Mouse (Mus musculus): ENCODE measurements at regions not wholly inside any gene's neighbourhood (a gene's known extent, or its start where the extent isn't known, plus 50 kb on each side); places are given as distances from the start of the nearest gene placed in this dataset.

DNA sequence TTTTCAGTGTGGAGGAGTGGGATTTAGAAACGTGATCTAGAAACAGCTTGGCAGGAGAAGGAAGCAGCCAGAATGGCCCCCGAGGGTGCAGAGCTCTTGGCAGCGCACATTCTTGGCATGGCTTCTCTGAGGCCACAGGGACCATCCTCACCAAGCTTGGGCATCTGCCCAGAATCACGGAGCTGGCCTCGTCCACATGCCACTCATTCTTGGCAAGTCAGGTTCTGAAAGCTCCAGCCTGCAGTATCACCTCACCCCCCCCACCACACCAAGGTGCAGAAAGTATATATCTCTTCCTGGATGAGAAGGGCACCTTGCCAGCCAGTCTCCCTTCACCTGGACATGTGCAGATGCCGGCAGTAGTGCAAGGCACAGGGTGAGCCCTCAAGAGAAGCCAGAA, 356.2 kb downstream of the Prdm2 start:
- DNase-seq = peak; percentile 52

DNA sequence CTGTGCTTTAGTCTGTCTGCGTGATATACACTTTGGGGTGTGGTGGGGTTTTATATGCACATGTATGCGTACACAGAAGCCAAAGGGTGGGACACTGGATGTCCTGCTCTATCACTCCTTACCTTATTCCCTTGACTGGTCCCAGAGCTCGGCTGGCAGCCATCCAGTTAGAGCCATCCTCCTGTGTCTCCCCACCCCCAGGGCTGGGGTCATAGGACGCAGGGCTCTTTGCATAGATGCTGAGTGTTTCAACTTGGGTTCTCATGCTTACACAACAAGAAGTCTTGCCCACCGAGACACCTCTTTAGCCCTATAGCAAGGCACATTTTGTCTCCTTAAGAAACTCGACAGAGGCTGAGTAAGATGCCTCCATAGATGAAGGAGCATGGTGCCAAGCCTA, 357.2 kb downstream of the Prdm2 start:
- DNase-seq = no peak

DNA sequence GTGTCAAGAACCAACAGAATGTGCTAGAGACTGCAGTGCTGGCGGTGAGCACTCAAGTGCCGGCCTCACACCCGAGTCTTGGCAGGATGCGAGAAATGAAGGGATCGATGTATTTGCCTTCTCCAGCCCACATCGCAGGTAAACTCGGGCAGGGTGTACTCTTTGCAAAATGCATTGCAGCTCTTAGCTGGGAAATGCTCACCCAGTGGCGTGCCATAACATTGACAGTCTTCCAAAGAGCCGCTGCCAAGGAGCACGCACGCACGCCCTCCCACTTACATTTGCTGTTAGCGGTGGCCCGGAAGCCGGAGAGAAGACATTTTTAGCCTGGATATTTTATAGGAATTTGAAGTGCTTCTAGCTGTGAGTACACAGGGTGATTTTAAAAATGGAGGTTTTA, 358.9 kb downstream of the Prdm2 start:
- no peak for DNase-seq

DNA sequence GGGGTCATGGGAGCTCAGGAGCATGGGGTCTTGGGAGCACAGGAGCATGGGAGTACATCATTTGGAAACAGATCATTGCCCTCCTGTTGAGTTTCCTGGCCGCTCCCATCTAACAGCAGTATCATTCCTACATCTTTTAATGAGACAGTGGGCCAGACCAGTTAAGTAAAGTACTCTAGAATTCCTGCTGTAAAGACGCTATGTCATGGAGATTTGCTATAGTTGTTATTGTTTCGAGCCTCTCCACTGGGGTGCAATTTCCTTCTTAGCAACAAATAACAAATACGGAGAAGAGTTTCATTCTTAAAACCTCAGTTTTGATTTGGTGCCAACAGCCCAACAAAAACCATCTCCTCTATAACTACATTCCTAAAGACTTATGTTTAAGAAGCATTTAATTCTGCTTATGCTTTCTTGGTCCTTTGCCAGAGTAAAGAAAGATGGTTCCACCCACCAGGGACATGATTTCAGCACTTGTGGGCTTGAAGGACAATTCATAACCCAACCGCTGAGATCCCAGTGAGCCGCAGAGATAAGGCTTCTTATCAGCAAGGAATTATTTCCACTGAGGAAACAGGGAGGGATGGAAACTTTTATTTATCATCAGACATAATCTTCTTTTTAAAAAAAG, 367.6 kb downstream of the Prdm2 start:
- no peak for DNase-seq

DNA sequence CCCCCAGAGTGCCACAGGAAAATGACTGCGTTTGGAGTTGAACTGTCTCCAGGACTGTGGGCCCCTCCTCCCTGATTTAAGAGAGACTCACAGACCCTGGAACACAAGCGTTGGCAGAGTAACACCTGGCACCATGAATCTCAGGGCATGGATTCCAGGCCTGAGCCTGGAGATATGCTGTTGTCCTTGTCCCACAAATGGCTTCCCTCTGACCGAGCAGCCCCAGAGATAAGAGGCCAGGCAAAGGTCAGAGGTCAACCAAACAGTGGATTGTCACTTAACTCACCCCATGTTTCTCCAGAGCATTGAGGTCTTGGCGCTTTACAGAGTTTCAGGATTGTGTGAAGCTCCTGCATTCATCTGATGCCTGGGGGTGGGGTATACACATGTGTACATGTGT, 373.3 kb downstream of the Prdm2 start:
- no peak for DNase-seq

DNA sequence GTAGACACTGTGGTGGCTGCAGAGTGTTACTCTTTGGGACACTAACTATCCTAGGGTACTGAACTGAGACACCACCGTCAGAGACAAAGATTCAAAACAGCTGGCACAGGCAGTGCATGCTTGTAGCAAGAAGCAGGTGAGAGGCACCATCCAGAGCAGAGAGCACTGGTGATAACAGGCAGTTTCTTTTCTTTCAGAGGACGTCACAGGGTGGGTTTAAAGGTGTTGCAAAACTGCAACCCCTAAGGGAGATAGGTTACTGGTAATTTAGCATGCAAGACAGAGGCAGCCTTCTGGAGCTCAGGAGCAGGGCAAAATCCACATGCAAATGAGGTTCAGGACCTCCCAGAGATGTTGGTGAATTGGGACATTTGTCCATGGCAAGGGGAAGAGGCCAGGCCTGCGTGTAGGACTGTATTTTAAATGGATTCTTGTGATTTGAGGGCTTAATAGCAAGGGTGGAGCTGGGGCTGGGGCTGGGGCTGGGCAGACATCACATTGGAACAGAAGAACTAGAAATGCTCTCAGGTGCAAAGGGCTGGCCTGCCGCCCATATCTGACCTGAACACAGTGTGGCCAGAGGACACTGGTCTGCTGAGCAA, 374.3 kb downstream of the Prdm2 start:
- no peak for DNase-seq

DNA sequence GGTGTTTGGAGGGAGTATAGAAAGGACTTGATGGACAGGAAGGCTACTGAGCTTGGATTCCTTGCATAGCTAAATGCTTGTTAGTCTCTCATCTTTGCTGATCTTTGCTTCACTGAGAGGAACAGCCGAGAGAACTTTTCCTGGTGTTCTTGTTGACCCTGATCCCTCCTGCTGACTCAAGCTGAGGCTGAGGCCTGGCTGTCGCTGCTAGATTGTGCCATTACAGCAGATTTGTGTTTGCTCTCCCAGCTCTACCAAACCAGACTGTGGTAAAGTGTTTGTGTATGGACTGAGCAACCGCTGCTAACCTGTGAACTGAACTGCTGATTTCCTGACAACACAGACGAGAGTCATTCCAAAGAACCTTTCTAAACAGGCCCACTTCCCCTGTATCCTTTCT, 375.2 kb downstream of the Prdm2 start:
- no peak for DNase-seq

DNA sequence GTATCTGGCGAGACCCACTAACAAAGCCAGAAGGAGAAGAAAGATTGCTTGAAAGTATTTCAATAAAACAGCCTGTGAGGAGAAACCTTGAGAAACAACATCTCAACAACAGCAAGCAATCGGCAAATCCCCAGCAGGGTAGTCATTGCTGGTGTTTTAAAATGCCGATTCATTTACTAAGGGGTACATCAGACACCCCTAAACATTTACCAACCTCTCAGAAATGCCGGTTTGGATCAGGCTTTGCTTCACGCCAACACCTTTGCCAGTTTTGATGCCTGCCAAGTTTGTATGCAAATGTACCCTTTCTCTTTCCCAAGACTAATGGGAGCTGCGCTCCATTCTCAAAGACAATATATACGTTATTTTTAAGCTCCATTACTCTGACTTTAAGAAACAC, 383.1 kb downstream of the Prdm2 start:
- no peak for DNase-seq

DNA sequence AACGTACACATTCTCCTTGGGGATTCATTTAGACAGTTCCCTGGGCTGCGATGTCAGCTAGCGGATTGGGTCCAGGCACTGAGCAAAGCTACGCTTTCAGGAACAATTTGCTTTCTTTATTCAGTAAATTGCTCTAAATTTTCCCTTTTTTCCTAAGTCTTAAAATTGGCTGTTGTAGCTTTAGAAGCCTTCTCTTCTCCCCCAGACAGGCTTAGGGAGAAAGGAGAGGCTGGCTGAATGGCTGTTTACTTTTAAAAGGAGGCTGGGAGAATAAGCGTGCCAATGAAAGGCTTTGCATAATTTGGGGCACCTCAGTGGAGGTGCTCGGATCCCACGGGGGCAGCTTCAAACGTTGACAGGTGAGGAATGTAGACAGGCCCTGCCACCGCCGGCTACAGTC, 383.8 kb downstream of the Prdm2 start:
- no peak for DNase-seq

DNA sequence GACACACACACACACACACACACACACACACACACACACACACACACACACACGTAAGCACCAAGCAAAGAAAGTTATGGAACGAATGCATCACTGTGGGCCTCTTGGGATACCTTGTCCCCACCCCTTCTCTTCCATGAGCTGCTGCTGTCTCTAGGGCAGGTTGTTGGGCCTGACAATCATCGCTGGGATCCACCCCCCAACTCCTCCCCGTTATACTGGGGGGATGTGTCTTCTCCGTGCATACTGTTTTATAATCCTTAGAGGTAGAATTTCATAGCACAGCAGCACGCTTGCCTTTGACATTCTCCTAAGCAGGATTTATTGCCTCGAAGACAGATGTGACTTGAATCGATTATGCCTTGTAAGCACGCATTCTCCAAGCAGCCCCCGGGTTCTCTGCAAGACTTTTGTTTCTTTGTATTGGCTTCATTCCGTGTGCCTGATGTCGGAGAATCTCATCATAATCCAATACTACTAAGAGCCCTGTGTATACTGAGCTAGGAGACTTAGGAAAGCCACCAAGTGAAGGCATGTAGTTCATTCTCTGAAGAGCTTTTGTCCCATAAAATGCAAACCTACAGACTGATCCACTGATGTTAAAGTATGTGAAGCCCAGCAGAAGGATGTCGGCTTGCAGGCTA, 386.4 kb downstream of the Prdm2 start:
- DNase-seq = no peak

DNA sequence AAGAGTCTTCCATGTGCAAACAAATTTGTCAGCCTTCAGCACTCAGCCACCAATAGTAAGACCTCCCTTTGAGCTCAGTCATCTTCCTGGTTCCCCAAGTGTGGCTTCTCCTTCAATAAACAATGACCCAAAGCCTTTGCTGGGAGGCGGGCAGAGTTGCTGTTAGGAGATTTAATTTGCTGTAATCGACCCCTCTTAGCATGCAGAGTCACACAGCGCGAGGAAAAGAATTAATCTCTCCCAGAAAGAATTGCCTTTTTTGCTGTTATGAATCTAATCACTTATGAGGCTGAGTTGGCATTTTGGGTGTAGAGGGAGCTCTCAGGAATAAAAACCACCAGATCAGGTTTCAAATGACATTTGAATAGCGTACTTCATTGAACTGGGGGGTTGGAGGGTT, 387.0 kb downstream of the Prdm2 start:
- no peak for DNase-seq

DNA sequence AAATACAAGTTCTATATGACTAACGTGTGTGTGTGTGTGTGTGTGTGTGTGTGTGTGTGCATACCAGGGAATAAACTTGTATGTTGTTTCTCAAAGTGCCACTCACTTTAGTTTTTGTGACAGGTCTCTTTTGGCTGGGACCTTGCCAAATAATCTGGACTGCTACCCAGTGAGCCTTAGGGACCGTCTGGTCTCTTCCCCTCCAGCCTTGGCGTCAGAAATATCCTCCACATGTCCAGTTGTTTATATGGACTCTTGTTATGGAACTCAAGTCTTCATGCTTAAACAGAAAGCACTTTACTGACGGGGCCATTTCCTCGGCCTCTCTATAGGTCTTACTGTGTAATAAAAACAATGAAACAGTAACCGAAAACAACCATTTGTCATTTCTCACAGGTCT, 394.4 kb downstream of the Prdm2 start:
- no peak for DNase-seq

DNA sequence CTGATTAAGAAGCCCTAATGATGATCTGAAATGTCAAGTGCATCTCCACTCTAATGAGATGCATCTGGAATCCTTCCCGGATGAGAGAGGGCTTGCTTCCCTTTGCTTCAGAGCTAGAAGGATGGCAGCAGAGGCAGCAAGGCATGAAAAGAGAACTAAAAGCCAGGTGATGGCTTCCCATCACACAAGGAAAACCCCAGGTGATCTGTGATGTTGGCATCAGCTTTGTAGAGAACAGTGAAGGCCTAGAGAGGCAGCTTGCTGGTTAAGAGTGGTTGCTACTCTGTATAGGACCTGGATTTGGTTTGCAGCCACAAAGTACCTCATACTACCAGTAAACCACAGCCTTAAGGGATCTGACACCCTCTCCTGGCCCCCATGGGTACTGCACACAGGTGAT, 395.8 kb downstream of the Prdm2 start:
- no peak for DNase-seq

DNA sequence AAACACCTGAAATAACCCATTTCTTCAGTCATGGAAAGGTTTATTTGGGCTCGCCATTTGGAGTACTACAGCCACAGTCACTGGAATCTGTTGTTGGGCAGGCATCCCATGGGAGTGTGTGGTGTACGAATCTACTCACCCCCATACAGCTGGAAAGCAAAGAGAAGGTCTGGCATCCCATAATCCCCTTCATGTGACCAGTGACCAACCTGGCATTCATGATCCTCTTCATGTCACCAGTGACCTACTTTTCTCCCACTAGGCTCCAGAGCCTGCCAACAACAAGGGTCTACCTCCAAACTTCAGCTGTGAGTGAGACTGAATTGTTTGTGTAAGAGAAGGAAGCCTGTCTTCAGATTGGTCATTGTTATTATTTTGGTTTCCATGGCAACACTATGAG, 409.0 kb downstream of the Prdm2 start:
- no peak for DNase-seq

DNA sequence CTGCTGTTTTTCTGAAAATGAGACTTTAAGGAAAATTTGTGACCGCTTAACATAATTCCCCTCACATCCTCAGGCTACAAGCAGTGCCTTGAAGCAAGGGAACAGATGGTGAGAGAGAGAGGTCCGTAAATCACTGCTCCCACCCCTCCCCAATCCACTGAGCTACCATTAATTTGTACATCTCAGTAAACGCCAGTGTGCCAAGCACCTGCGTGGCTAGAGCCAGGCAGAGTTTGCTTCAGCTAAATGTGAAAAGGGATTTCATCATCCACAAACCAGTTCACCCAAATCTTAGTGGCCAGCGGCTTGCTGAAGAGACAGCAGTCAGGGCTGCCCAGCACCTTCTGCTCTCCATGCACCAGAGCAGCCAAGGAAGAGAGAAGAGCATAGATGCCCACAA, 413.5 kb downstream of the Prdm2 start:
- DNase-seq = no peak

DNA sequence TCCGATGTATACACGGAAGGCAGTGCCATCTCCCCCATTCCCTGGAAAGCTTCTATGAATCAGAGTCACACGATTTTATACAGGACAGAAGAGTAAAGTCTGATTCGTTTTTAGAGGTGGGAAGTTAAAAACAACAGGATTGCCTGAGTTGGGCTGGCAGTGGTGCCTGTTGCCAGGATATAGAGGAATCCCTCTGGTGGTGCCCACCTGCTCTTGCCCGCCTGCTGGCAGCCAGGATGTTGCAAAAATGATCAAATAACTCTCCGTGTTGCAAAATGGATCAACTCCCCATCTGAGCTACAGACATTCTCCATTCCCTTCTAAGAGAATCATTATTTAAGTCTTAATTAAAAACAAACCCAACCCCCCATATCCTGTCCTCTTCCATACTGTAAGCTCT, 414.0 kb downstream of the Prdm2 start:
- no peak for DNase-seq

DNA sequence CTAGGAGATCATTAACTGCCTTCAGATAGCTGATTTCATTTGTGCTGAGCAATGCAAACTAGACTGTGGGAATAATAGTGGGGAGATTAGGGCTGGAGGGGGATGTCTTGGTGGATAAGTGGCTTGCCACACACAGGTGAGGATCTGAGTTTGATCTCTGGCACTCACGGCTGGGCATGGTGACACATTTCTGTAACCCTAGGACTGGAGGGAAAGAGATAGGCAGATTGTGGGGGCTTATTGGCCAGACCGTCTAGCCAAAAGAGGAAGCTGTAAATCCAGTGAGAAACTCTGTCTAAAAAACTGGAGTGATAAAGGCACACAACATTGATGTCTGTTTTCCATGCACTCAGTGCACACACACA, 420.2 kb downstream of the Prdm2 start:
- no peak for DNase-seq

DNA sequence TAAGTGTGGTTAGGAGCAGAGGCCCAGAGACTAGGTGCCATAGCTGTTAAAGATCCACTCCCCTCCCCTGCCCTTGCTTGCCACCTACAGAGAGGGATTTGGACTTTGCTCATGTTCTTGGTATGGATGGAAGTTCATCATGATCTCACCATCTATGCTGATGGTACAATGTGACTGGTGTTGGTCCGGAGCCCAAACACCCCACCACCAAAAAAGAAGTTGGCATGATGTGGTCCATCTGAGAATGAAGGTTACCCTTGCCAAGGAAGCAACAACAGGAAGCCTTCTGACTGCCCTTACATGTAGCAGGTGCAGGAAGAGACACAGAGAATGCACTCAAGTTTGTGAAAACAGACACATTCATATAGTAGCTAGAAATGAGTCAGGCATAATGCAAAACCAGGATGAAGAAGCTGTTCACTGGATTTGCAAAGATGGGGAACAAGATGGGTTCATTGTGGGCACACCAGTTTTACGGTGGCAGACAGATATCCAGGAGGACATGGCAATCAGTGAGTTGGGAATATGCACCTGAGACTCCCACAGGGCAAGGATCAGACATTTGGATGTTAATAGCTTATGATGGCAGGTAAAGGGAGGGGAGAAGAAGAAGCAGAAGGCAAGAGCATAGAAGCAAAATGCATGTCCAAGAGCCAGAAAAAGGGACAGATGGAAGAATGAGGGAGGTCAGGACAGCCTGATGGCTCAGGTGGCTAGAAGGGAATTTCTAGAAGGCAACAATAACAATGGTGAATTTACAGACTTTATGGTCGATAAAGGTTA, 420.8 kb downstream of the Prdm2 start:
- no peak for DNase-seq

DNA sequence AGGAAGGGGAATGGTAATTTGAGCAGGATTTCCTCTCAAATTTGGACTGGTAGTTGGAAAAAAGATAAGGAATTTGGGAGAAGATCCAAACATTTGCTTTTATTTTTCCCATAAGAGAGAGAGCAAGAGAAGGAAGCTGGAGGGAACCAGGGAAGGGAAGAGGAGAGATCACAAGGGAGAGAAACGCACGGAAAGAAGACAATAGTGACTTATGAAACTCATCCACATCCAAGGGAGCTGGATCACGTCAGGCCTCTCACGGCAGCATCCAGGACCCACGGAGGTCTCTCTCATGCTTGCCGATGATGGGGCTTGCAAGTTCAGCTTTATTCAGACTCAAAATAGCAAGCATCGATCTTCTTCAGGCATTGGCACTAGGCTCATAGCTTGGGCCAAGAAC, 423.7 kb downstream of the Prdm2 start:
- no peak for DNase-seq

DNA sequence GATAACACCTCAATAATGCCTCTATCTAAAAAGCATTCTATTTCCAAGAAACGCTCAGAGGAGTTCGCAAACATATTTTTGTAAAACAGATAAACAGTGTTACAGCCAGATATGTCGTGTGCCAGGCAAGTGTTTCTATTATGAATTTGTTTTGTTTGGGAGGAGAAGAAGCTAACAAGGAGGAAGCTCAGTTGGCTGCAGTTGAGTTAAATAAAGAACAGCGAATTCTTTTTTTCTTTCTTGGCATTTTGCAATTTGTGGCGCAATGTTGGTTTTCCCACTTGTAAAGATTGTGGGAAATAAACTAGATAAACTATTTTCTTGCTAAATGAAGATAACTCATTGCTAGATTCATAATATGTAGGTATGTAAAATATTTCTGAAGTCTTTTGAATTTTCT, 427.4 kb downstream of the Prdm2 start:
- no peak for DNase-seq

DNA sequence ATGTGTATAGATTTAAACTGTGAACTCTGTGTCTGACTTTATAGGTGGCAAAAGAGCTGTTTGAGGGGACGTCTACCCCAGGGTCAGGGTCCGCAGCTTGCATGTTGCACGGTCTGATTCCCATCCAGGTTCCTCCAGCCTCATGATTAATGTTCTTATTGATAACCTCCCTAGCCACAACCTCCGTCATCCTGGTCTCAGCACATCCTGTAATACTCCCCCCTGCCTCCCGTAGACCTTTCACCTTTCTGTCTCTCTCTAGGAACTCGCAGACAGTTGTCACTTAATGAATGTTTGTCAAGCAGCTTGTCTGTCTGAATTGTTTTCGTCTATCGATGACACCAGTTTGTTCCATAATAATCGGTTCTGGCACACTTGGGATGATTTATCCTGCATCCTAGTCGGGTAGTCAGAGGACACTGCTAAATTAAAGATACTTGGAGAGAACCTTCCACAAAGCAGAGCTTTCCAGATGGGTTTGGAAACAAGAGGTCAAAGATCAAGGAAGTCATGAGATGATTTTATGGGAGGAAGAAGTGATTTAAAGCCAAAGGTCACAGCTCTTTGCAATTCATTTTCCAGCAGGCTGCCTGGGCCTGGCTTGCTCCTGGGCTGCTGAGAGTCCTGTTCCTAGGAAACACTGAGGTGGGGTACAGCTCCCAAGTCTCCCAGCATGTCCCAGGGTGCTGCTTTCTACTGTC, 435.9 kb downstream of the Prdm2 start:
- DNase-seq = peak; percentile 22

DNA sequence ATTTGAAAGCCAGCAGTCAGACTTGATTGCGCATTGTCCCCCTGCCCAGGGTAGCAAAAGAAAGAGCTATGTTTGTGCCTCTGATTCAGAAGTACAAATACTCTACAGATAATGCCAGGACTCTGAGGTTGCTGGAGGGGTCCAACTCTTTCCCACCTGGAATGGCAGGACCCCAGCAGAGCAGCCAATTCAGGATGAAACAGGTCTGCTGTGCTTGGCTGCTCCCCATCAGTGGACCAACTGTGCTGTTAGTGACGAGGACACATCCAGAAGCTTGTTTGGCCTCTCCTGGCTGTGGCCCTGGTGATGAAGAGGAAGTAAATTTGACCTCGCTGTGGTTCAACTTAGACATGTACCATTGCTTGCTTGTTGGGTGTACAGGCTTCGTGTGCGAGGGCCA, 437.8 kb downstream of the Prdm2 start:
- no peak for DNase-seq

DNA sequence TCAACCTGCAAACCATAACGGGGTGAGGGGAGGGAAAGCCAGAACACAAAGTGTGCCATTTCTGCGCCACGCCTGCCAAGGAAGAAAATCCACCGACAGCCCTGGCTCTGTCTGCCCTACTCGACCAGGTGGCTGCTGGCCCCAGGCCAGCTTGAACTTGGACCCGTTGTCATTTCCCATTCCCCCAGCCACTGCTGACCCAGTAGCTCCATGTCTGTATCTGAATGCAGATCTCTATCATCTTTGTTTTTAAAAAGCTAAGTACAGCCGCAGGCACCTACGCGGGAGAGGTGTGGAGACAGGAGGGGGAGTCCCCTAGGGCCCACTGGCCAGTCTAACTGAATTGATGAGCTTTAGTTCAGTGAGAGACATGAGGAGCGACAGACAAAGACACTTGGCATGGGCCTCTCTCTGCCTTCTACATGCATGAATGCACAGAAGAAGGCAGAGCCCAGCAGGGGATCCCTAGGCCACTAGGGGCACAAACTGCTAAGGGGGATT, 439.1 kb downstream of the Prdm2 start:
- peak; percentile 55 for DNase-seq
